Mouse (Mus musculus): ENCODE results near the gene Dppa2.
A peak's percentile ranks its signal among the peaks of the same experiment; 100 is the strongest.
"Not testable (repeated sequence)": the region's sequence is repeated elsewhere in the genome, so short reads cannot be mapped to it uniquely, and the experiment has no call there.

The Dppa2 gene

DNA sequence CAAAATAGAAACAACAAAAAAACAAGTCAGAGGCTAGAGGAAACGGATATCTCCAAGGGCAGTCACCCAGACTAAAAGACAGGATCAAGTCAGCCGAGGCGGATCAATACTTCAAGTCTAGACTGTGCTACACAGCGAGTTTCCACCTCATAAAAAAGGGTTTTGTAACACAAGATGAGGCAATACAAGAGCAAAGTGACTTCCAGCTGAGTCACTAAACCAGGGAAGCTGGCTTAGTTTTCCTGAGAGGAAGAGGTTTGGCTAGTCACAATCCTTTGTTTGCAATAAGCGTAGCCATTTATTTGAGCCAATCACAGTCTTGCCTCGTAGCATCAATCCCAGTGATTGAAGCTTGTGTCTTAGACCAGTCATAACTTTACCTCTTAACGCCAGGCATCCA lies at the start of gene Dppa2:
TSS of gene Dppa2 (plus strand) at position 400 of the 400 bp plus-strand sequence.
- no peak for DNase-seq

DNA sequence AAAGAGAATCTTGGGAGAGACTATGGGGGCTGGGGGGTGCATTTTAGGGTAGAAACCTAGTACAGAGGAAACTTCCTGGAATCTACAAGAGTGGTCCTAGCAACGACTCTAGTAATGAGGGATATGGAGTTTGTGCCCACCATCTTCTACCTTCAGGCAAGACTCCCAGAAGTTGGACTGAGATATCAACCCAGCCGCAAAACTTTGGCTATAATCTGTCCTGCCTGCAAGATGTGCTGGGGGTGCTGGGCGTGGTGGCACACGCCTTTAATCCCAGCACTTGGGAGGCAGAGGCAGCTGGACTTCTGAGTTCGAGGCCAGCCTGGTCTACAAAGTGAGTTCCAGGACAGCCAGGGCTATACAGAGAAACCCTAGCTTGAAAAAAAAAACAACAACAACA lies 49.1 kb upstream of the Dppa2 start:
- no peak for DNase-seq

DNA sequence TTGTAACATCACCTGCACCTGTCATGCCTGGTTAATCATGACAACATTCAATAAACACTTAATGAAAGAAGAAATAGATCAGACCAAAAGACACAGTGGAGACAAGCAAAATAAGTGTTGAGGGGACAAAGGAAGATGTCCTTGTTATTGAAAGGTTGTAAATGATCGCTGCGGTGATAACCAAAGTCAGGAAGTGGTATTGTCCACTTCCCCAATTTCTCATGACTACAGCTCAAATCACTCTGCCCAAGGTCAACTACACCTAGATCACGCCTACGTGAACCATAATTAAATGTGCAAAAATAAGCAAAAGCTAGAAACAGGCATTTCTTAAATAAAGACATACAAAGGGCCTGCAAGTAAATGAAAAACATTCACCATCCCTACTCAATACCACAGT lies 44.2 kb upstream of the Dppa2 start:
- no peak for DNase-seq

DNA sequence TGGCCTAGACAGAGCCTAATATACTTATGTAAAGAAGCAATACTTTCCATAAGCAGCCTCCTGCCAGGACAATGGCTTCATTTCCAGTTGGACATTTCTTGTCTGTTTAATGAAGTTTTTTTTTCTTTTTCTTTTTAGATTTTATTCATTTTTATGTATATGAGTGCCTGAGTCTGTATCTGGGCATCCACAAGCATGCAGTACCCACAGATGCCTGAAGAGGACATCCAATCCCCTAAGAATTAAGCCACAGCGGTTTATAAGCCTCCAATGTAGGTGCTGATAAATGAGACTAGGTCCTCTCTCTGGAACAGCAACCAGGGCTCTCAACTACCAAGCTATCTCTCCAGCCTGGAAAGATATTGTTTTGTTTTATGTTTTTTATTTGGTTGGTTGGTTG lies 40.8 kb upstream of the Dppa2 start:
- no peak for DNase-seq

DNA sequence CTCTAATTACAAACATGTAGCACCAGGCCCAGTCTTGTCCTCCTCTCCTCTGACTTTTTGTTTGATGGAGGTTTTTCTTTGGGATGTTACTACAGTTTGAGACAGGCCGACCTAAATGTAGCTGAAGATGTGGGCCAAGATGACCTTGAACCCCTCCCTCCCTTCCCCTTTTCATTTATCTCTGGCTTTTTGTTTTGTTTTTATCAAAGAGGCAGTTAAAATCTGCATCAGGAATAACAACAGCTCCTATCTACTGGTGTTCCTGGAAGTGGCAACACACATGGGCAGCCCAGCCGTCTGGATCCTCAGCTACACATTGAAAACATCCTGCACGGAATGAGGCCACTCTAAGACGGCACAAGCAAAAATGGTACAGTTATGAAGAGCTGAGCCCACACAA lies 37.9 kb upstream of the Dppa2 start:
- DNase-seq: no peak

DNA sequence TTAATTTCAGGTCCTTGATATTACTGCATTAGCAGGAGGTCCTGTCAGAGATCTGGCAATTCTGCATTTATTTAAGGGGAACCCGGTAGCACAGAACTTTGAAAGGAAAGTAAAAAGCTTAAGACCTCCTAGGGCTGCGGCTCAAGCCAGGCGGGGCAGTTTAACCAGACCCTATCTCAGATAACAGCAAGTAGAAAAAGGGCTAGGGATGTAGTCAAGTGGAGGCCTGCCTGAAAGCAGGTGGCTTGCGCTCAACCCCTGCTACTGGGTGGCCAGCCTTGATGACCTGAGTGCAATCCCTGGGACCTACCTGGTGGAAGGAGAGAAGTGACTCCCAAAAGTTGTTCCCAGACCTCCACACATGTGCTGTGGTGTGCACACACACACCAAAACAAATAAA lies 26.8 kb upstream of the Dppa2 start:
- no peak for DNase-seq

DNA sequence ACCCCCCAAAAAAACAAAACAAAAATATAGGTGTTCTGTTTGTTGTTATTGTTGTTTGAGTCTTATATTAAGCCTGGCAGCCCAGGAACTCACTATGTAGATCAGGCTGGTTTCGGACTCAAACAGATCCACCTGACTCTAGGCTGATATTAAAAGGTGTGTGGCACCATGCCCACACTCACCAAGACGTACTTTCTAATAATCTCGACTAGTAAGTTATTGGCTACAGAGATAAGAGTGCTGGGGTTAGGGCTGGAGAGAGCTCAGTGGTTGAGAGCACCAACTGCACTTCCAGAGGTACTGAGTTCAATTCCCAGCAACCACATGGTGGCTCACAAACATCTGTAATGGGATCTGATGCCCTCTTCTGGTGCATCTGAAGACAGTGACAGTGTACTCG lies 22.8 kb upstream of the Dppa2 start:
- no peak for DNase-seq

DNA sequence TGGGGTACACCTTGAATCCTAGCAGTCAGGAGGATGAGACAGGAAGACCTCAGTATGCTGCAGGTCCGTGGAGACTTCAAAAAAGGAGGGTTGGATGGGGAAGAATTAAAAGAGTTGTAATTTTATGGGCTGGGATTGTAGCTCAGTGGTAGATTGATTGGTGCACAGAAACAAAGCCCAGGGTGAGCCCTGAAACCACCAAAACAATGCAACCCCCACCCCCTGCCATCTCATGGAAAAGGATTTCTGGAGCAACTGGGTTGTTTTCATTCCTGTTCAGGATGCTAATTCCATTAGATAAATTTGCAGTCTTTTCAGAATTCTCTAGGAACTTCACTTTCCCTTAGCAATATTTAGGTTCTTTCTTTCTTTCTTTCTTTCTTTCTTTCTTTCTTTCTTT lies 20.9 kb upstream of the Dppa2 start:
- DNase-seq: no peak

DNA sequence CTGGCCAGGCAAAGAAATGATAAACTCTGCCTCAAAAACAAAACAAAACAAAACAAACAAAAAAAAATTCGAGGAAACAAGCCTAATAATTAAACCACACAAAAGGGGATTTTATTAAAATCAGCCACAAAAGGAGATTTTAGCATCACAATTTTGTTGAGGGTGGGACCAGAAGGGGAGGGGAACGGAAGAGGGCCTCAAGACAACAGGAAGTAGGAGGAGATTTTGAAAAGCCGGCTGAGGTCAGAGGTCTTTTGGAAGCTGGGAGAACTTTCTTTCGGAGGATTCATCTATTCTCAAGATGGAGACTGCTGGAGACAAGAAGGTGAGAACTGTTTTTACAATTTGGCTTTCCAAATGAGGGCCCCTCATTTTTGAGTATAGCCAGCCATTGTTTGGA lies 20.2 kb upstream of the Dppa2 start, which contains the start of gene Dppa4:
TSS of gene Dppa4 (plus strand) at position 217 of the 400 bp plus-strand sequence.
- no peak for DNase-seq

DNA sequence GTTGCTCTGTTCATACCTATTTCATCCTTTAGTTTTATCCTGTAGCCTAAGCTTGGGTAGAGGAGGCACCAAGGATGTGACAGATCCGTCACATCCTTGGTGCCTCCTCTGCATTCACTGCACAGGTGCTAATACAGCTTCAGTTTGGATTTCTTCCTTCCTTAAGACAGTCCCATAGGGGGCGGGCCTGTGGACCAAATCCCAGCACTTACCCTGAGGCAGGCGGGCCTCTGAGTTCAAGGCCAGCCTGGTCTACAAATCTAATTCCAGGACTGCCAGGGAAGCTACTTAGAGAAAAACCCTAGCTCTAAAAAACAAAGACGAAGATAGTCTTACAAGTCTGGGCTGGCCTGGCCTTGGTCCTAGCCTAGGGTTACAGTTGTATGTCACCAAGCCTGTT lies 18.2 kb upstream of the Dppa2 start:
- no peak for DNase-seq

DNA sequence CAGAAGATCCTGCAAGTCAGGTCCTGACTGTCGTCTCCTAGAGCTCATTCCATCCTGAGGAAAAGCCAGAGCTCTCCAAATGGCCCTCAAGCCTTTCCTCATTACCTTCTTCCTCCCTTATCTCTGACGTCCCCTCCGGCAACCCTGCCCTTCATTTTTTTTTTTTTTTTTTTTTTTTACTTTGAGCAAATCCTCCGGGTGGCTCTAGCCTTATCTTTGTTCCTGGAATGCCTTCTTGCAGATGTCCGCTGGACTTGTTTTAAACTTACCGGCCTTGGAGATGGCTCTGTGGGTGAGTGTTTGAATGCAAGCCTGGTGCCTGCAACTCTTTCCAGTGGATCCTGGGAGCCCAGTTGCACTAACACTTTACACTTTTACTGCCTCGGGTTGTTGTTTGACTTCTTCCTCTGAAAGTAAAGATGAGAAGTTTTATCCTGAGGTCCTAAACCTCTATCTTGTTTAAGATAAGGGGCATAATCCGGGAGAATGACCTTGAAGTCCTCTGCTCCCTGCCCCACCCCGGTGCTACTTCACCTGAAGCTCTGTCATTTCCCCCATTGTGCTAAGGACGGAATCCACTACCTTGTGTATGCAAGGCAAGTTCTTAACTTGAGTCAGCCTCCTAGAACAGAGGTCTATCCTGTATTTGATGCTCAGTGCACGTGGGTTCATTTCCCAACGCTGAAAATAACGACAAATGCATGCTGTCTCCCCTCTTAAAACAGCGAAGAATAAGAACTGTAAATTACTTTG lies 6.1 kb upstream of the Dppa2 start:
- DNase-seq: no peak

DNA sequence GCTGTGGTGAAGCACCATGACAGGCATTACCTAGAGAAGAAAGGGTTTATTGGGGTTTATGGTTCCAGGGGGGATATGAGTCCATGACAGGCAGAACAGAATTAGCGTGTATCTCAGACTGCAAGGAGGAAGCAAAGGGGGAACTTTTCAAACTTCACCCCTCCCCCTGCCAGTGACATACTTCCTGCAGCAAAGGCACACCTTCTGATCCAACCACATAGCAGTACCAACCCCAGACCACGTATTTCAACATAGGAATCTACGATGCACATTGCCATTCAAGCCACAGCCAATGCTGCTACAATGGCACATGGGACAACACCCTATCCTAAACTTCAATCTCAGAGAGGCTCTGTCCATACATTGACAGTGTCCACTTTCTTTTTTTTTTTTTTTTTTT lies 3.8 kb upstream of the Dppa2 start:
- DNase-seq: no peak

DNA sequence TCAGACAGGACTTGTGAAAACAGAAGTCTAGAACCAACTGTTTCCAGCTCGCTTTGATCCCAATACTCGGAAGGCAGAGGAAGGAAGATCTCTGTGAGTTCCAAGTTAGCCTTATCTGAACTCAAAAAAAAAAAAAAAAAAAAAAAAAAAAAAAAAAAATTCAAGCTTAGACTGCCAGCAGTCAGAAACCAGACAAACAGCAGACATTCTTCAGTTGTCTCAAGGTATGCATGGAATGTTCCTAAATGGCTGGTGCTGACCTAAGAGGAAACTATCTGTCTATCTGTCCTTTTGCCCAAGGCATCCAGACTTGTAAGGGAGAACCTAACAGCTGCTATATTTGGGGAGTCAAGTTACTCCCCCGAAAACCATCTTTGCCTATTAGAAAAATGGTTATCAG lies 275 bp downstream of the Dppa2 start:
- DNase-seq: no peak

DNA sequence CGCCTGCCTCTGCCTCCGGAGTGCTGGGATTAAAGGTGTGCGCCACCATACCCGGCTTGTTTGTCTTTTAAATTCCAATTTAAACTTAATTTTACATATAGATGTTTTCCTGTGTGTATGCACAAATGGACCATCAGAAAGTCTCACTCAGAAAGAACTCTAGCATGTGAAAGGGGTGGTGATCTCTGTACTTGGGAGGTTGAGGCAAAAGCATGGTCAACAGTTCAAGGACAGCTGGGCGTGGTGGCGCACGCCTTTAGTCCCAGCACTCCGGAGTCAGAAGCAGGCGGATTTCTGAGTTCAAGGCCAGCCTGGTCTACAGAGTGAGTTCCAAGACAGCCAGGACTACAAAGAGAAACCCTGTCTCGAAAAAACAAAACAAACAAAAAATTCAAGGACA lies 5.2 kb downstream of the Dppa2 start:
- not testable (repeated sequence) for DNase-seq

DNA sequence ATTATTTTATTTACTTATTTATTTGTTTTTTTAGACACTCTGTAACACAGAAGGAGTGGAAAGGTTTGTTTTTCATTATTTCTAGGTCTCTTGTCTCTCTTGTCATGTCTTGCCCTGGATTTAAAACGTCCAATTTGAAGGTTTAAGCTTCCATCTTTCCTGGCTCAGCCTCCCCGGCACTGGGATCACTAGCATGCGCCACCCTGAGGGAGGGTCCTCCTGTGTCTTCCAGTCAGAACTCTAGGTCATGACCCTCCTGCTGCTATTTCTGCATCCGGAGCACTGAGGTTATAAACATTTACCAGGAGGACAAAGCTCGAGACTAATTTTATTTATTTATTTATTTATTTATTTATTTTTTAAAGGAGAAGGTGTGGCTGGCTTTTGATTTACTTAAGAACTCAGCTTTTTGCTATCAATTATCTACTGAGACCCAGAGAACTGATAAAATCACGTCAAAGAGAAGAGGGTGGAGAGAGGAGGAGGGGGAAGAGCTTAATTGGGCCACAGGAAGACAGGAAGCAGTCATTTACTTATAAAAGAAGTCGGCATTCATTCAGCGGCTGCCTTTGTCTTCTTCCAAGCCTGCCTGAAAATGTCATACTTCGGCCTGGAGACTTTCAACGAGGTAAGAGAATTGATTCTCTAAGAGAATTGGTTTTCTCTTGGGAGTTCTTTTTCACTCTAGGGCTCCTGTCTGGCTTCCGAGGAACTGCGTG lies 6.4 kb downstream of the Dppa2 start:
- no peak for DNase-seq

DNA sequence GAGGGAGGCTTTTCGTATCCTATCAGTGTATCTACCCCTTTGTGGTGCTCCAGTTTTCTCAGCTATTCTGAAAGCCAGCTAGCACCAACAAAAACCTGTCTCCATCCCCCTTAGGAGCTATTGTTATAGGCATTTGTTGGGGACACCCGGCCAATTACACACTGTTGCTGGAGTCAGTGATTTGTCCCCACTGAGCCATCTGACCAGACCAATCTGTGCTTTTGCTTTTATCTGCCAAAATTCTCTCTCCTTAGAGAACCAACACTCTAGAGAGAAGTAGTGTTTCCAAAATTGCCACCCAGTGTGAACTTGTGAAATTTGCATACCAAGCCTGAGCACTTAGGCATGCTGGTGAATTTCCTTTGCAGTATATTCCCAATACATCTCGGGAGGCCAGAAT lies 11.6 kb downstream of the Dppa2 start:
- DNase-seq: peak in 1 of 2 experiments; percentile 42

DNA sequence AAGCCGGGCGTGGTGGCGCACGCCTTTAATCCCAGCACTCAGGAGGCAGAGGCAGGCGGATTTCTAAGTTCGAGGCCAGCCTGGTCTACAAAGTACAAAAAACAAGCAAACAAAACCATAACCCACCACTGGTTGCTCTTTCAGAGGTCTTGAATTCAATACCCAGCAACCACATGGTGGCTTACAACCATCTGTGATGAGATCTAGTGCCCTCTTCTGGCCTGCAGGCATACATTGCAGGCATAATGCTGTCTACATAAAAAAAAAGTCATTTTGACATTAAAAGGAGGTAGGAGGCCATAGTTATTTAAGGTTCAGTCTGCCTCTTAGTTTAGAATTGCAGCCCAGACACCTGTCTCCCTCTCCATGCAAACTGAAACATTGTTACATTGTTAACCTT lies 17.1 kb downstream of the Dppa2 start:
- DNase-seq: no peak

DNA sequence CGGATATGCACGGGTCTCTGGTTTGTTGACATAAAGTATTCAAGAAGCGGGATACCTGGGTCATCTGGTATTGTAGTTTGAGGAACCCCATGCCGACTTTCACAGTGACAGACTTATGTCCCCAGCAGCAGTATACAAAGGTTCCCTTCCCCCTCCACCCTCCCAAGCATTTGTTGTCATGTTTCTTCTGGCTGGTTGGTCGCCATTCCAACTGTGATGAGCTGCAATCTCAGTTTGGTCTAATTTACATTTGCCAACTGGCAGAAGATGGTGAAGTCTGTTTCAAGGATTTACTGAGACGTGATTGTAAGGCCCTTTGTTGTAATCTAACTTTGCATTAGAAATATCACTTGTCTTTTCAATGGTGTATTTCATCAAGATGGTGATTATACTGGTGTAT lies 19.4 kb downstream of the Dppa2 start:
- DNase-seq: peak in 1 of 2 experiments; percentile 56

DNA sequence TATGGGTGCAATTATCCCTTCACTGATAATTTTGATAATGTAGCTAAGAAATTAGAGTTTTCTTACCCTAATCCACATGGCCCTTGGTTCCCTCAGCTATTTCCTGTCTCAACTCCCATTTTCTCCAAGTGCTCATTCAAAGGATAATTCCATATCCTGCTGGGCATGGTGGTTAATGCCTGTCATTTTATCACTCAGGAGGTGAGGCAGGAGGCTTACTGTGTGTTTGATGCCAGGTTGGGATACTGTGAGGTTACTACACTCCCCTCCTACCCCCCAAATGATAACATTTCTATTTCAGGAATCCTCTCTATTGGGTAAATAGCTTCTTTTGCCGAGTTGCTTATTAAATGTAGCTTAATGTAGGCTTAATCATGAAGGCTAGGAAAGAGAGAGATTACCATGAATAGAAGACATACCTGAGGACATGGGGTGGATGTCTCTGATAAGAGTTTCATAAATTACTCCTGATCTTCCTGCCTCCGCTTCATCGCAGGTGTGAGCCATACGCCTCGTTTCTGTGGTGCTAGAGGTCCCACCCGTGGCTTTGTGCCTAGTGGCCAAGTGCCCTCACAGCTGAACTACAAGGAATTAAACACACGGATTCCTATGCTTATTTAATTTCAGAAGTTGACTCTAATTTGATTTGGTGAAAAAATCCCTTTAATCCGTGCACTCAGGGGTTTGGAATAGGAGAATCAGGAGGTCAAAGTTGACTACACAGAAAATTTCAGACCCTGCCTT lies 20.1 kb downstream of the Dppa2 start:
- no peak for DNase-seq

DNA sequence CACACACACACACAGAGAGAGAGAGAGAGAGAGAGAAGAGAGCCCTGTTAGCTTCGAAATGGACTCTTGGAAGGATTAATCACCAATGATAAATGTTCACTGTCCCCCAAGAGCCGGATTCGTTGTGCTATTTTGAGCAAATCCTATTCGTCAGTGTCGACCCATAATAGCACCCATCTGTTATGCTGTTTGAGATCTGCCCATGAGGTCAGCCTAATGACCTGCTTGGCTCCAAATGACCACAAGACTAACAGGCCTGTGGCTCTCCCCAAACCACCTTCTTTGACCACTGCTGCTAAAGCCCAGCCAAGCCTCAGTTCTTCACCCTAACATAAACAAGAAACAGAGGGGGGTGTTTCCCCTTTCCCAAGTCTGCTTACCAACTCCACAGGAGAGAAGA lies 23.2 kb downstream of the Dppa2 start:
- DNase-seq: peak; percentile 44 to 52

DNA sequence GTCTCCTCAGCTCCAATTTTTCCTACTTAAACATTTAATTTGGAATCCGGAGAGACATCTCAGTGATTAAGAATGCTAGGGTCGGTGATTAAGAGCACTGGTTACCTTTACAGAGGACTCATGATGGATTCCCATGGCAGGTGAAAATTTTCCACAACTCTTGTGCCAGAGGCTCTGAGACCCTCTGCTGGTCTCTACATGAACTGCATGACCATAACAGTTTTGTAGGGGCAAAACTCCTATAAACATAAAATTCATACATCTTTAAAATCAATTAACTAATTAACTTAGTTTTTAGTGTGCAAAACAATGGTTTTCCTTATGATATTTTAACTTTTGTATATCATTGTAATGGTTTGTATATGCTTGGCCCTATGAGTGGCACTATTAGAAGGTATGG lies 24.7 kb downstream of the Dppa2 start:
- DNase-seq: no peak

DNA sequence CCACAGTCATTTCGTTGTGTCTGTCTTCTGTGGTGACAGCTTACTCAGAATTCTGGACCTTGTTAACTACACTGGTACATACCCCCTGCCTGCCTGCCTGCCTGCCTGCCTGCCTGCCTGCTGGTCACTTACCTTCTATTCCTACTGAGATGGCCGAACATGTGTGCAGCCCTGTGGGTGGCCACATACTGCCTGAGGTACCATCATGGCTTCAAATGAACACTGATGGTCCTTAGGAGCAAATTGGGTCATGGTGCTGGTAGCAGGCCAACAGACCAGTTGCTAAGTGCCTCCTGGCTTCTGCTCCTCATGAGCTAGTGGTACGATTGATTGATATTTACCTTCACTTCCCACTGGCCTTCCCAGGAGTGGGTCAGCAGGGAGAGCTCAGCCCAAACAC lies 28.1 kb downstream of the Dppa2 start:
- DNase-seq: peak; percentile 89 to 91

DNA sequence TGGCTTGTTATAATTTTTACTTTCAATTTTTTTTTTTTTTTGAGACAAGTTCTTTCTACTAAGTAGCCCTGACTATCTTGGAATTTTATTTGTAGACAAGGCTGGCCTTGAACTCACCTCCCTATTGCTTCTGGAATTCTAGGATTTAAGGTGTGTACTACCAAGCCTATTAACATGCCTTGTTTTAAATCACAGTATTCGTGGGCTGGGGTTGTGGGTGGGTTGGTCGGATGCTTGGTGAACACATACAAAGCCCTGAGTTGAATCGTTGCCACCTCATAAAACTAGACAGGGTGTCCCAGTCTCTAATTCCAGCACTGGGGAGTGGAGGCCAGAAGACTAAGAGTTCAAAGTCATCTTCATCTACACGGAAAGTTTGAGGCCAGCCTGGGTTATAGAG lies 31.6 kb downstream of the Dppa2 start:
- DNase-seq: no peak

DNA sequence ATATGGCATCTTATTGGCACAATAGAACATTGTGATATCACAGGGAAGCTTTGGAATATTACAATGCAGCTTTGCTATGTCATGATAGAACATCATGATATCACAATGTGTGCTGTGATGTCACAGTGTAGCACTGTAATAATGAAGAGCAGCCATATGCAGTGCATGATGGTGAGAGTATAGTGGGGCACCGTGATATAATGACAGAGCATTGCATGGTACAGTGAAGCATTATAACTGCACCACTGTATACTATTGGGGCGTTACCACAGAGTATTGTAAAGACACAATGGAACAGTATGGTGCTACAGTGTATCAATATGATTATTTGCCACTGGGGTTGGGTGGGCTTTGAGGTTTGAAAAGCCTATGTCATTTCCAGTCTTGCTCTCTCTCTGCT lies 40.5 kb downstream of the Dppa2 start:
- no peak for DNase-seq

Measured in cerebellum, postnatal 25 days (tissue).